Mouse (Mus musculus): ENCODE results near the gene Wdr73. TPM values are rescaled to one million over a fixed set of nuclear protein-coding genes. Genes with fewer than 3 reads are reported as not detected.

The Wdr73 gene
- polyA plus RNA-seq, 1 experiment, result 15.1 TPM

DNA sequence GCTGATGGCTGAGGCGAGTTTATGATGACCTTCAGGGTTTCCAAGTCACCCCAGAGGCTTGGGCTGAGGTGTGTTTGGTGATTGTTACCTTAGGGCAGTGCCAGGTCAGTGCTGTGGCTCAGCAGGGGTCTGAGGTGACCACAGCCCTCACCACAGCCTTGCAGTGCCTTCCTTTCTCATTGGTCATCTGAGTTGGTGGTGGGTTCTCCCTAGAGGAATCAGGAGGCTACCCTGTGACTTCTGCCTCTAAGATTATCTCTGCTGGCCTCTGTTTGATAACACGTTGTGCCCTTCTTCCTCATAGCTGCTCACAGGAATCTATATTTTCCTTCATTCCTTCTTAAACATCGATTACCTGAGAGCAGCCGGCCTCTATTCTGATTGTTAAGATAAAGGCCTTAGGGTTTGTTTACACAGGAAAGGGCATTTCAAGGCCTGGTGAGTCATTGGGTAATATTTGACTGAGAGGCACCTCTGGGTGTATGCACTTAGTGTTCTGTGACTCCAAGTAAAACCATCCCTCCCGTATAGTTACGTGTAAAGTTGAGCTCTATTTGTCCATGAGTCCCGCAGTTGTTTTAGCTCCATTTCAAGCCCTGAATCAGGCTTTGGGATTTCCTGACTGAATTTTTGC, 34.4 kb downstream of the Wdr73 start:
- Histone ChIP-seq H3K36me3 (ENCODE audit: control insufficient read depth, insufficient read depth) (peaks cover 13% of the 10 kb centered on the region), H3K79me2 (ENCODE audit: control insufficient read depth, insufficient read depth) (peaks cover 9% of the 10 kb centered on the region), H3K4me3 (no peak overlapping the region), H3ac (ENCODE audit: control insufficient read depth, insufficient read length) (no peak overlapping the region), H3K27me3 (ENCODE audit: control insufficient read depth, insufficient read depth, insufficient read length) (no peaks in the 10 kb centered on the region), H3K4me2 (ENCODE audit: low read depth) (no peak overlapping the region)
- no peak for TF ChIP-seq TCF12 (IDR thresholded peaks at IDR 0.05; ENCODE audit: insufficient read depth, poor library complexity, severe bottlenecking)
- no peak for TF ChIP-seq TCF3 (IDR thresholded peaks at IDR 0.05; ENCODE audit: insufficient read length, low read depth)
- TF ChIP-seq E2F4 (IDR thresholded peaks at IDR 0.05; ENCODE audit: insufficient read depth), result no peak
- no peak for TF ChIP-seq POLR2AphosphoS2 (IDR thresholded peaks at IDR 0.05; ENCODE audit: insufficient read length, low read depth)
- TF ChIP-seq MYOD1 (IDR thresholded peaks at IDR 0.05; ENCODE audit: control insufficient read depth in 1 of 3, insufficient read length in 2 of 3, low read depth in 2 of 3), result no peak
- no peak for TF ChIP-seq MAX (IDR thresholded peaks at IDR 0.05; ENCODE audit: low read depth)
- no peak for TF ChIP-seq CEBPB (IDR thresholded peaks at IDR 0.05; ENCODE audit: insufficient read depth, poor library complexity, severe bottlenecking)
- TF ChIP-seq SRF (IDR thresholded peaks at IDR 0.05; ENCODE audit: control insufficient read depth, insufficient read length, low read depth), result no peak
- no peak for TF ChIP-seq MYOG (IDR thresholded peaks at IDR 0.05; ENCODE audit: control insufficient read depth in 1 of 3, insufficient read depth in 1 of 3, insufficient read length in 2 of 3, low read depth in 2 of 3)
- no peak for TF ChIP-seq REST (IDR thresholded peaks at IDR 0.05; ENCODE audit: insufficient read depth, insufficient read length)
- no peak for TF ChIP-seq USF1 (IDR thresholded peaks at IDR 0.05; ENCODE audit: low read depth)
- no peak for TF ChIP-seq POLR2A (IDR thresholded peaks at IDR 0.05; ENCODE audit: insufficient read length, low read depth)

DNA sequence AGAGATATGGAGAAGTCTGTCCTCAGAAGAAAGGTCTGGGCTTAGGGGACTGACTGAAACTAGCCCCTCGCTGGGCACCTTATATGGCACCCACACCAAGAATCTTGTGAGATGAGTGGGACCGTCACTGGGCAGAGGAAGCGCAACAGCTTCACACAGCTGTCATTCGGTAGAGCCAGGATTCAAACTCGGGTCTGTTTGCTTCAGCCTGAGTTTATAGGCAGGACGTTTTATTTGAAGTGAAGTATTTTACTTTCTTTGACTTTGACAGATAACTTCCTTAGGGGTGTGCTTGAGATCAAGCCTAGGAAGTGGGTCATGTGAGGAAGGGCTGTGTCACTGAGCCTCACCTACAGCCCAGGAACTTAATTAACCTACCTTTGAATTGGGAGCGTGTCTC, 35.5 kb downstream of the Wdr73 start:
- Histone ChIP-seq H3K4me3 (no peak overlapping the region), H3K36me3 (ENCODE audit: control insufficient read depth, insufficient read depth) (peaks cover 13% of the 10 kb centered on the region), H3K79me2 (ENCODE audit: control insufficient read depth, insufficient read depth) (peaks cover 11% of the 10 kb centered on the region), H3ac (ENCODE audit: control insufficient read depth, insufficient read length) (no peak overlapping the region), H3K4me2 (ENCODE audit: low read depth) (no peak overlapping the region), H3K27me3 (ENCODE audit: control insufficient read depth, insufficient read depth, insufficient read length) (no peaks in the 10 kb centered on the region)
- TF ChIP-seq MAX (IDR thresholded peaks at IDR 0.05; ENCODE audit: low read depth), result no peak
- no peak for TF ChIP-seq SRF (IDR thresholded peaks at IDR 0.05; ENCODE audit: control insufficient read depth, insufficient read length, low read depth)
- no peak for TF ChIP-seq MYOD1 (IDR thresholded peaks at IDR 0.05; ENCODE audit: control insufficient read depth in 1 of 3, insufficient read length in 2 of 3, low read depth in 2 of 3)
- TF ChIP-seq USF1 (IDR thresholded peaks at IDR 0.05; ENCODE audit: low read depth), result no peak
- no peak for TF ChIP-seq CEBPB (IDR thresholded peaks at IDR 0.05; ENCODE audit: insufficient read depth, poor library complexity, severe bottlenecking)
- TF ChIP-seq E2F4 (IDR thresholded peaks at IDR 0.05; ENCODE audit: insufficient read depth), result no peak
- TF ChIP-seq TCF3 (IDR thresholded peaks at IDR 0.05; ENCODE audit: insufficient read length, low read depth), result no peak
- TF ChIP-seq MYOG (IDR thresholded peaks at IDR 0.05; ENCODE audit: control insufficient read depth in 1 of 3, insufficient read depth in 1 of 3, insufficient read length in 2 of 3, low read depth in 2 of 3), result no peak
- TF ChIP-seq REST (IDR thresholded peaks at IDR 0.05; ENCODE audit: insufficient read depth, insufficient read length), result no peak
- no peak for TF ChIP-seq TCF12 (IDR thresholded peaks at IDR 0.05; ENCODE audit: insufficient read depth, poor library complexity, severe bottlenecking)

DNA sequence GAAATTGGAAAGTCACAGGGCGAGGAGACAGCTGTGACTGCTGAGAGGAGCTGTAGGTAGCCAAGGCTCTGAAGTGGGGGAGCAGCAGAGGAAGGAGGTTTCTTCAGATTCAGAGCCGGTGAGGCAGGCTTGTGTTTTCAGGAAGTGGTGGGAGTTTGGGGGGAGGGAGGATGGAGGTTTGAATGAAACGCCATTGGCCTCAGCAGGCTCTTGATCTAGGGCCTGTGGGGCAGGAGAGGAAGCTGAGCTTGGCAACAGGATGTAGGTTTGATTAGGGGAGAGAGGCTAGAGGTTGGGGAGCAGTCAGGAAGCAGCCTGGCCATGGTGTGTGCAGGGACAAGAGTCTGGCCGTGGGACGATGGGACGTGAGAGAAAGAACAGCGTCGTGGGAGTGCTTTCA, 36.2 kb downstream of the Wdr73 start:
- Histone ChIP-seq H3K27me3 (ENCODE audit: control insufficient read depth, insufficient read depth, insufficient read length) (no peaks in the 10 kb centered on the region), H3K36me3 (ENCODE audit: control insufficient read depth, insufficient read depth) (peaks cover 13% of the 10 kb centered on the region), H3K4me2 (ENCODE audit: low read depth) (no peak overlapping the region), H3K4me3 (no peak overlapping the region), H3ac (ENCODE audit: control insufficient read depth, insufficient read length) (no peak overlapping the region), H3K79me2 (ENCODE audit: control insufficient read depth, insufficient read depth) (peaks cover 11% of the 10 kb centered on the region)
- TF ChIP-seq MYOG (IDR thresholded peaks at IDR 0.05; ENCODE audit: control insufficient read depth in 1 of 3, insufficient read depth in 1 of 3, insufficient read length in 2 of 3, low read depth in 2 of 3) (no peak), REST (IDR thresholded peaks at IDR 0.05; ENCODE audit: insufficient read depth, insufficient read length) (no peak), TCF3 (IDR thresholded peaks at IDR 0.05; ENCODE audit: insufficient read length, low read depth) (no peak), E2F4 (IDR thresholded peaks at IDR 0.05; ENCODE audit: insufficient read depth) (no peak), SRF (IDR thresholded peaks at IDR 0.05; ENCODE audit: control insufficient read depth, insufficient read length, low read depth) (no peak)

DNA sequence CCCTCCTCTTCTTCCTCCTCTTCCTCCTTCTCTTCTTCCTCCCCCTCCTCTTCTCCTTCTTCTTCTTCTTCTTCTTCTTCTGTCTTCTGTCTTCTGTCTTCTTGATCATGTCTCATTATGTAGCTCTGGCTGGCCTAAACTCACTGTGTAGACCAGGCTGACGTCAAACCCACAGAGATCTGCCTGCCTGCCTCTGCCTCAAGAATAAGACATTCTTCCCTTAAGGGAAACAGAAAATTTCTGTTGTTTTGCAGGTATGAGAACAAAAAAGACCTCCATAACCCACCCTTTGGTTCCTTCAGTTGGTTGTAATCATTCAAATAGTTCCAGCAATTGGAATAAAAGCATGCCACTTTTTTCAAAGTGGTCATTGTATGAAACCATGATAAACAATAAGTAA, 36.9 kb downstream of the Wdr73 start:
- no peak overlapping the region for H3ac ChIP-seq (ENCODE audit: control insufficient read depth, insufficient read length)
- no peak for TF ChIP-seq POLR2AphosphoS2 (IDR thresholded peaks at IDR 0.05; ENCODE audit: insufficient read length, low read depth)
- TF ChIP-seq REST (IDR thresholded peaks at IDR 0.05; ENCODE audit: insufficient read depth, insufficient read length), result no peak
- no peak for TF ChIP-seq MAX (IDR thresholded peaks at IDR 0.05; ENCODE audit: low read depth)
- no peak for TF ChIP-seq POLR2A (IDR thresholded peaks at IDR 0.05; ENCODE audit: insufficient read length, low read depth)
- no peak for TF ChIP-seq MYOD1 (IDR thresholded peaks at IDR 0.05; ENCODE audit: control insufficient read depth in 1 of 3, insufficient read length in 2 of 3, low read depth in 2 of 3)
- no peak for TF ChIP-seq MYOG (IDR thresholded peaks at IDR 0.05; ENCODE audit: control insufficient read depth in 1 of 3, insufficient read depth in 1 of 3, insufficient read length in 2 of 3, low read depth in 2 of 3)
- TF ChIP-seq E2F4 (IDR thresholded peaks at IDR 0.05; ENCODE audit: insufficient read depth), result no peak
- no peak for TF ChIP-seq SRF (IDR thresholded peaks at IDR 0.05; ENCODE audit: control insufficient read depth, insufficient read length, low read depth)
- no peak for TF ChIP-seq TCF12 (IDR thresholded peaks at IDR 0.05; ENCODE audit: insufficient read depth, poor library complexity, severe bottlenecking)
- TF ChIP-seq TCF3 (IDR thresholded peaks at IDR 0.05; ENCODE audit: insufficient read length, low read depth), result no peak
- TF ChIP-seq CEBPB (IDR thresholded peaks at IDR 0.05; ENCODE audit: insufficient read depth, poor library complexity, severe bottlenecking), result no peak
- TF ChIP-seq USF1 (IDR thresholded peaks at IDR 0.05; ENCODE audit: low read depth), result no peak
- H3K27me3 ChIP-seq (ENCODE audit: control insufficient read depth, insufficient read depth, insufficient read length), result no peaks in the 10 kb centered on the region
- H3K79me2 ChIP-seq (ENCODE audit: control insufficient read depth, insufficient read depth), result peaks cover 11% of the 10 kb centered on the region
- H3K4me2 ChIP-seq (ENCODE audit: low read depth), result no peak overlapping the region
- peaks cover 8% of the 10 kb centered on the region for H3K36me3 ChIP-seq (ENCODE audit: control insufficient read depth, insufficient read depth)
- H3K4me3 ChIP-seq, result no peak overlapping the region

Data from myocyte (in vitro differentiated cells).